Mouse (Mus musculus) C3H10T1/2 (cell line): ENCODE measurements around the gene Pet100. TPM values are rescaled to one million over a fixed set of nuclear protein-coding genes. Genes with fewer than 3 reads are reported as not detected.

Experiments
- polyA plus RNA-seq, 2 experiments: library from polyadenylated mRNA; unstranded; fragments of >200 nt; fragmentation: generic; extraction: Trizol; gene quantifications; one replicate each; pipeline ENCODE4 v1.2.1; 2012; ENCODE audit warnings: missing spikeins in 2 of 2

The Pet100 gene
- 100 to 1,000 TPM in 1 of 2 experiments, 10 to 100 TPM in 1; 93.7 to 124 TPM for polyA plus RNA-seq

DNA sequence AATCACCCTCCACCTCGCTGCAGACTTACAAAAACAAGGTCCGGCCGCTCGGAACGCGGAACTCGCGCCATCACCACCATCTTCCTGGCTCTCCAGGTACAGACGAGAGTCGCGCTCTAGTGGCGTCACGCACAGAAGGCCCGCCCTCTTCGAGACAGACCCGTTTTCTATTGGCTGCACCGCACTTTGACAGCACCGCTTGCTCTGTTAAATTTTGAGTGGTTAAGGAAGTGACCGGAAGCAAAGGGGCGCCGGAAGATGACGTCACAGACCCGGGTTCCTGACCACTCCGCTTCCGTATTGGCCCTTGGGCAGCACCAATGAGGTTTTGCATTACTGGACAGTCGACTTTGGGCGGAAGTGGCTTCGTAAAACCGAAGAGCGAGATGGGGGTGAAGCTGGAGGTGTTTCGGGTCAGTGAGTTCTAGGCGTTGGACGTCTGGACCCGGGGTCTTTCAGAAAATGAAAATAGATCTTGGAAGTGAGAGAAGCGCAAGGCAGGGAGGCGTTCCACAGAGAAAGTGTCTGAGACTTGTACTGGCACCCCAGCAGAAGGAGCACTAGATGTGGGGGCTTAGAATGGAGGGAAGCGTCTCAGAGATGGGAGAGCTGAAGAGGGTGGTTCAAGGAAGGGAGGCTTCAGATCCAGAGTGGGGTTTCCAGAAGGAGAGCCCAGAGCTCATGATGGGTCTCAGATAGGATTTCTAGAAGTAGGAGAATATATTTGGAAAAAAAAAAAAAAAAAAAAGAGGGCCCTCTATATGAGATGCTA lies at the start of gene Pet100, which contains the start of gene Xab2:
Gene Pet100, plus strand, starts transcription at position 350 of the 772 bp plus-strand sequence.
Gene Xab2, minus strand, starts transcription at position 118 of the 772 bp plus-strand sequence.

DNA sequence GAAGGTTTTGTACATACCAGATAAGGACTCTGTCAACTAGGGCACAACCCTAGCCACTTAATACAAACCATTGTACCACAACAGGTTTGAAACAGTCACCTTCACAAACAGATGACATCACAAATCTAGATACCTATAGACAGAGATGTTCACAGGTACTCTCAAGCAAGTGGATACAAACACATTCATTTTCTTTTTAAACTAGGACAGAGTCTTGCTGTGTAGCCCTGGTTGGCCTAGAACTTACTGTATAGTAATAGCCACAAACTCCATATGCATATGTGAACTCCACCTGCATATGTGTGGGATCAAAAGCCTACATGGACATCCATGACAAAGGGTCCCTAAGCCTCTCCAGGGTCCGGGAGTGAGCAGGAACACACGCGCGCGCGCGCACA lies 34.4 kb upstream of the Pet100 start, which contains the start of gene Camsap3:
Gene Camsap3, plus strand, starts transcription at position 301 of the 398 bp plus-strand sequence.

DNA sequence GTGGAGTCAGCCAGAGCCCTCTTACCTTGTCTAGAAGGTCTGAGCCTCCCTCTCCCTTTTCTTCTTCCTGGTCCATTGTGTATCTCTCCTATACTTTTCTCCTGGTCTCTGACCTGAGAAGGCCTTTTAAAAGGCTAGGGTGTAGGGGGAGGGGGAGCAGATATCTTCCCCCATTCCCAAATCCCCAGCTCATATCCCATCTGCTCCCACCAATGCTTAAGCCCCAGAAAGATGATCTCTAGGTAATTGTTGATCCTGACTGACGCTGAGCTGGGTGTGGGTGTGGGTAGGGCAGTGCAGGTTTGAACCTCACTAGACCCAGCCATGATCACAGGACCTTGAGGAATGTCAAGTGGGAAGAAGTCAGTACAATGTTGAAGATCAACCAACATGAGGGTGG lies 4.1 kb downstream of the Pet100 start, which contains the start of gene Pcp2:
Gene Pcp2, minus strand, starts transcription at position 101 of the 400 bp plus-strand sequence.

DNA sequence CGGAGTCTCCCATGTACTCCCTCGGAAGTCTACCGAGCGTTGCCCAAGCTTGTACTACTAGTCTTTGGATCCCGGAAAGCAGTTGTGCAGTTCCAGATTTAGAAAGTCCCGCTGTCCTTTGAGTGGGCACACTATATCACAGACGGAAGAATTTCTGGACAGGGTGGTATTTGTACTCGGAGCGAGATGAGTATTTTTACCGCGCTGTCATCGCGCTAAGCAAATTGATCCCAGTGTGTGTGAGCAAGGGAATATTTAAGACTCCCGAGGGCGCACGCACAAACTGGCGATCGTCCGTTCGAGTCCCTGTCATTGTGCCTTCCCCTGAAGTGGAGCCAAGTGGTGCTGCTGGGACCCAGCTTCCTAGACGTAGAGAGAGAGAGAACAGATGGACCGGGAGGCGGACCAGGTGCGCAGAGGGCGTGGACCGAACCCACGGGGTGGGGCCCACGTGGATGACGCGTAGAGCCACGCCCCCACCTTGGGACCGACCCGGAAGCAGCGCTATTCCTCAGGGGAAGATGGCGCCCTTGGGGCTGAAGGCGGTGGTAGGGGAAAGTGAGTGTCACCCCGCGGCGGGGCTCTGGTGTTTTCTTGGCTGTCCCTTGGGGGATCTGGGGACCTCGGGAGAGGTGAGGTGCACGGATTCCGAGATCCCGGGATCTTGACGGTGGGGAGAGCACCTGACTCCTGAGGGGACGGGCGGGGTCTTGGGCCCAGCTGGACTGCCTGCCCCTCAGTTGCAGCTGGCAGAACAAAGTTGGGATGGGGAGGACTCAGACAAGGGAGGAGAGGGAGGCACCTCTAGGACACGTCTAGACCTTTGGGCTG lies 9.5 kb downstream of the Pet100 start, which contains the start of gene Stxbp2:
Gene Stxbp2, plus strand, starts transcription at position 309 of the 831 bp plus-strand sequence.

DNA sequence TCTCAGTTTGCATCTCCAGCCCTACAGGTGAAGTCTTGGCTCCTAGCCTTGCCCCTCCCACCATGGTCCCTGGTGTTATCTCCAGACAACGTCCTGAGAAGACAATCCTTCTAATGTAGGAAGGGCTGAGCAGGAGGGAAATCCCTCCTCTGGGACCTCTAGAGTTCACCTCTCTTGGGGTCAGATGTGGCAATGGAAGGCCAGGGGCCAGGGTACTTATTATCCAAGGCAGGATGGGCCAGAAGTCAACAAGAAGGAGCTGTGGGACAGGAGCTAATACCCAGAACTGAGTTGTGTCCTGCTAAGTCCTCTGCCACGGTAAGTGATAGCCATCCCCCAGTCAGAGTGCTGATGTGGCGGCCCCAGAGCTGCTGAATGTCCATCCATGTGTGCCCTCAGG lies 34.2 kb downstream of the Pet100 start, which contains the start of gene Retn:
Gene Retn, plus strand, starts transcription at position 245 of the 400 bp plus-strand sequence.

DNA sequence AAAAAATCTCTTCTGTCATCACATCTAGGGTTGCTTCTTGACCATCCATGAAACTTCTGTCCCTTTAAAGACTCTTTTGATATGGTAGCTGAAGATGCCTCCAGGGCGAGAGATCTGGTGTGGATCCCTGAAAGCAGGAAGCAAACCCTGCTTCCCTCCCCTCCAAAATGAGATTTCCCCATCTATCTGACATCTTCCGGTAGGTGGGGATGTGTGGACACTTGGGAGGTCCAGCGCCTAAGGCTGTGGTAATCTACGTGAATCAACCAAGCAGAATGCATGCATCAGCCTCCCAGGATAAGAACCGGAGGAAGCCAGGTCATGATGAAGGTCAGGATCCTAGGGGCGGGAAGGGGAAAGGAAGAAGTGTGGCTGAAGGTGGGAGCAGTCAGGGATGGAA lies 44.2 kb downstream of the Pet100 start, which contains the start of gene Mcemp1:
Gene Mcemp1, plus strand, starts transcription at position 248 of the 400 bp plus-strand sequence.

DNA sequence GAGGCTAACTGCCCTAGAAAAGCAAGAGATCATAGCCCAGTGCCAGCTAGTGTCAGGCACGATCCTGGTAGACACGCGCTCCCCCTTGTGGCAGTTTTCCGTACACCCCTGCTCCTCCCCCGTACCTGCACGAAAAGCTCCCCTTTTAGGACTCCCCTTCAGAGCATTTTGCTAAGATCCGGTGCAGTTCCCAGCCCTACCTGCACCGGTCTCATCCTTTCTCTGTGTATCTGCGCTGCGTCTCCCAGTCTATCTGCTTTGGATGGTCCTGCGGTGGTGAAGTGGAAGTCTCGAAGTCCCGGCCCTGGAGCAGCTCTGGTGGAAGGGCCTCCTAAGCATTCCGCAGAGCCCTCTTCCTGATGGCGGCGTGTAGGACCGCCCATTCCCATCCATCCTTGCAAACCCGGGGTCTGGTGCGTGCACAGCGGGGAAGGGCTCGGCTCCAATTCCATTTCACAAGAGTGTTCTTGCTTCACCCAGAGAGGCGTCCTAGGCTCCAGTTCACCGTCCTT lies 50.7 kb downstream of the Pet100 start, which contains the start of gene Fcor:
Gene Fcor, minus strand, starts transcription at position 383 of the 512 bp plus-strand sequence.

Other genes with a start within 250 kb of the Pet100 start
- gene Arhgef18, start 228.5 kb upstream of the Pet100 start, polyA plus RNA-seq = 10 to 100 TPM in 1 of 2 experiments, 1 to 10 TPM in 1; 5.3 to 13.2 TPM
- 1 to 10 TPM; 1.5 to 6.0 TPM for gene Pex11g, start 153.9 kb upstream of the Pet100 start, polyA plus RNA-seq
- not detected for gene Tex45, start 150.7 kb upstream of the Pet100 start, polyA plus RNA-seq
- gene Zfp358, start 128.4 kb upstream of the Pet100 start, polyA plus RNA-seq = 10 to 100 TPM; 37.6 to 70.1 TPM
- 10 to 100 TPM; 24.2 to 49.7 TPM for gene Mcoln1, start 121.1 kb upstream of the Pet100 start, polyA plus RNA-seq
- 10 to 100 TPM in 1 of 2 experiments, 1 to 10 TPM in 1; 8.8 to 24.0 TPM for gene Pnpla6, start 106.2 kb upstream of the Pet100 start, polyA plus RNA-seq
- under 1 TPM; 0.04 to 0.07 TPM for gene C330021F23Rik, start 53.6 kb upstream of the Pet100 start, polyA plus RNA-seq
- gene Camsap3, start 34.3 kb upstream of the Pet100 start, polyA plus RNA-seq = 1 to 10 TPM in 1 of 2 experiments, under 1 TPM in 1; 0.32 to 6.7 TPM
- 10 to 100 TPM; 31.9 to 41.7 TPM for gene Xab2, start 232 bp upstream of the Pet100 start, polyA plus RNA-seq
- under 1 TPM; 0.06 to 0.09 TPM for gene Pcp2, start 4.0 kb downstream of the Pet100 start, polyA plus RNA-seq
- 1 to 10 TPM; 1.6 TPM for gene Stxbp2, start 9.4 kb downstream of the Pet100 start, polyA plus RNA-seq
- gene Retn, start 34.2 kb downstream of the Pet100 start, polyA plus RNA-seq = not detected
- not detected for gene Mcemp1, start 44.2 kb downstream of the Pet100 start, polyA plus RNA-seq
- 1 to 10 TPM; 1.4 to 5.9 TPM for gene Fcor, start 50.8 kb downstream of the Pet100 start, polyA plus RNA-seq
- 10 to 100 TPM; 31.8 to 37.4 TPM for gene Trappc5, start 54.8 kb downstream of the Pet100 start, polyA plus RNA-seq
- under 1 TPM; 0.01 to 0.02 TPM for gene Fcer2a, start 72.6 kb downstream of the Pet100 start, polyA plus RNA-seq
- not detected for gene Clec4g, start 99.1 kb downstream of the Pet100 start, polyA plus RNA-seq
- gene Cd209a, start 127.4 kb downstream of the Pet100 start, polyA plus RNA-seq = not detected
- gene Cd209e, start 232.8 kb downstream of the Pet100 start, polyA plus RNA-seq = not detected